Mouse (Mus musculus): Measurements from ENCODE around the gene Unc5c. TPM values are rescaled to one million over a fixed set of nuclear protein-coding genes. Genes with fewer than 3 reads are reported as not detected.

Gene Unc5c
- polyA plus RNA-seq, 1 experiment from 2014 or later: 7.5 TPM

GRCm38 (mm10) chr3:141475389-141475788, 10.4 kb downstream of the Unc5c start:
- DNase-seq (ENCODE audit: low spot score) (no peak), ATAC-seq (ENCODE audit: low read depth) (no peak)
- H3K9ac ChIP-seq (ENCODE audit: low read depth, low read length): no peak overlapping the region
- no peaks in the 10 kb centered on the region for H3K9me3 ChIP-seq (ENCODE audit: control insufficient read depth, low read length)
- WGBS: 80% methylated on average over 5 of the region's 5 CpGs
- no peak overlapping the region for H3K4me2 ChIP-seq (ENCODE audit: low read depth, low read length)
- H3K4me3 ChIP-seq (ENCODE audit: low read depth, low read length): no peak overlapping the region
- no peaks in the 10 kb centered on the region for H3K36me3 ChIP-seq (ENCODE audit: control insufficient read depth, insufficient read depth, low read length)
- no peaks in the 10 kb centered on the region for H3K27me3 ChIP-seq (replicated peaks; ENCODE audit: control insufficient read depth, insufficient read depth, low read length)
- peaks cover 12% of the 10 kb centered on the region for H3K4me1 ChIP-seq (ENCODE audit: control insufficient read depth, insufficient read depth, low read length)
- H3K27ac ChIP-seq (replicated peaks; ENCODE audit: low read depth, low read length): no peak overlapping the region

GRCm38 (mm10) chr3:141475919-141476318, 10.9 kb downstream of the Unc5c start:
- Histone ChIP-seq H3K9me3 (ENCODE audit: control insufficient read depth, low read length) (no peaks in the 10 kb centered on the region), H3K9ac (ENCODE audit: low read depth, low read length) (no peak overlapping the region), H3K4me1 (ENCODE audit: control insufficient read depth, insufficient read depth, low read length) (peaks cover 12% of the 10 kb centered on the region), H3K27me3 (replicated peaks; ENCODE audit: control insufficient read depth, insufficient read depth, low read length) (no peaks in the 10 kb centered on the region), H3K4me2 (ENCODE audit: low read depth, low read length) (no peak overlapping the region), H3K4me3 (ENCODE audit: low read depth, low read length) (no peak overlapping the region), H3K36me3 (ENCODE audit: control insufficient read depth, insufficient read depth, low read length) (no peaks in the 10 kb centered on the region), H3K27ac (replicated peaks; ENCODE audit: low read depth, low read length) (no peak overlapping the region)
- 26% methylated on average over 6 of the region's 6 CpGs for WGBS
- DNase-seq (ENCODE audit: low spot score) (peak; percentile 44), ATAC-seq (ENCODE audit: low read depth) (no peak)

- H3K9ac ChIP-seq (ENCODE audit: low read depth, low read length): no peak overlapping the region
- H3K27me3 ChIP-seq (replicated peaks; ENCODE audit: control insufficient read depth, insufficient read depth, low read length): no peaks in the 10 kb centered on the region
- peaks cover 12% of the 10 kb centered on the region for H3K4me1 ChIP-seq (ENCODE audit: control insufficient read depth, insufficient read depth, low read length)
- ATAC-seq (ENCODE audit: low read depth): peak; percentile 41; the same call in 1 of the 2 replicates
- WGBS: 31% methylated on average over 3 of the region's 3 CpGs
- no peaks in the 10 kb centered on the region for H3K36me3 ChIP-seq (ENCODE audit: control insufficient read depth, insufficient read depth, low read length)
- H3K4me2 ChIP-seq (ENCODE audit: low read depth, low read length): no peak overlapping the region
- peak; percentile 31 for DNase-seq (ENCODE audit: low spot score)
- no peak overlapping the region for H3K27ac ChIP-seq (replicated peaks; ENCODE audit: low read depth, low read length)
- H3K9me3 ChIP-seq (ENCODE audit: control insufficient read depth, low read length): no peaks in the 10 kb centered on the region
- no peak overlapping the region for H3K4me3 ChIP-seq (ENCODE audit: low read depth, low read length)
These were observed 11.7 kb downstream of the Unc5c start for GRCm38 (mm10) chr3:141476670-141477069.

GRCm38 (mm10) chr3:141482465-141482864, 17.4 kb downstream of the Unc5c start:
- WGBS: 45% methylated on average over 4 of the region's 4 CpGs
- H3K9ac ChIP-seq (ENCODE audit: low read depth, low read length): no peak overlapping the region
- DNase-seq (ENCODE audit: low spot score) (peak; percentile 36), ATAC-seq (ENCODE audit: low read depth) (no peak; the same call in 1 of the 2 replicates)
- H3K27ac ChIP-seq (replicated peaks; ENCODE audit: low read depth, low read length): no peak overlapping the region
- H3K4me3 ChIP-seq (ENCODE audit: low read depth, low read length): no peak overlapping the region
- no peak overlapping the region for H3K4me2 ChIP-seq (ENCODE audit: low read depth, low read length)
- H3K27me3 ChIP-seq (replicated peaks; ENCODE audit: control insufficient read depth, insufficient read depth, low read length): no peaks in the 10 kb centered on the region
- H3K9me3 ChIP-seq (ENCODE audit: control insufficient read depth, low read length): no peaks in the 10 kb centered on the region
- H3K36me3 ChIP-seq (ENCODE audit: control insufficient read depth, insufficient read depth, low read length): no peaks in the 10 kb centered on the region
- H3K4me1 ChIP-seq (ENCODE audit: control insufficient read depth, insufficient read depth, low read length): 0 out of 2 replicates have a peak, but pooled peaks cover 2% of the 10 kb centered on the region

GRCm38 (mm10) chr3:141483665-141484431, 18.8 kb downstream of the Unc5c start:
- Histone ChIP-seq H3K9me3 (ENCODE audit: control insufficient read depth, low read length) (no peaks in the 10 kb centered on the region), H3K4me2 (ENCODE audit: low read depth, low read length) (no peak overlapping the region), H3K9ac (ENCODE audit: low read depth, low read length) (no peak overlapping the region), H3K4me3 (ENCODE audit: low read depth, low read length) (no peak overlapping the region), H3K27me3 (replicated peaks; ENCODE audit: control insufficient read depth, insufficient read depth, low read length) (no peaks in the 10 kb centered on the region), H3K36me3 (ENCODE audit: control insufficient read depth, insufficient read depth, low read length) (no peaks in the 10 kb centered on the region), H3K4me1 (ENCODE audit: control insufficient read depth, insufficient read depth, low read length) (0 out of 2 replicates have a peak, but pooled peaks cover 2% of the 10 kb centered on the region), H3K27ac (replicated peaks; ENCODE audit: low read depth, low read length) (no peak overlapping the region)
- ATAC-seq (ENCODE audit: low read depth): no peak
- peak; percentile 40 for DNase-seq (ENCODE audit: low spot score)
- WGBS: 51% methylated on average over 2 of the region's 2 CpGs

GRCm38 (mm10) chr3:141485218-141485617, 20.2 kb downstream of the Unc5c start:
- ATAC-seq (ENCODE audit: low read depth) (no peak), DNase-seq (ENCODE audit: low spot score) (peak; percentile 54)
- 61% methylated on average over 4 of the region's 4 CpGs for WGBS
- 0 out of 2 replicates have a peak, but pooled peaks cover 2% of the 10 kb centered on the region for H3K4me1 ChIP-seq (ENCODE audit: control insufficient read depth, insufficient read depth, low read length)
- no peak overlapping the region for H3K27ac ChIP-seq (replicated peaks; ENCODE audit: low read depth, low read length)
- no peaks in the 10 kb centered on the region for H3K9me3 ChIP-seq (ENCODE audit: control insufficient read depth, low read length)
- H3K9ac ChIP-seq (ENCODE audit: low read depth, low read length): no peak overlapping the region
- no peak overlapping the region for H3K4me2 ChIP-seq (ENCODE audit: low read depth, low read length)
- no peak overlapping the region for H3K4me3 ChIP-seq (ENCODE audit: low read depth, low read length)
- H3K36me3 ChIP-seq (ENCODE audit: control insufficient read depth, insufficient read depth, low read length): no peaks in the 10 kb centered on the region
- no peaks in the 10 kb centered on the region for H3K27me3 ChIP-seq (replicated peaks; ENCODE audit: control insufficient read depth, insufficient read depth, low read length)

GRCm38 (mm10) chr3:141490647-141491046, 25.6 kb downstream of the Unc5c start:
- Histone ChIP-seq H3K27ac (replicated peaks; ENCODE audit: low read depth, low read length) (no peak overlapping the region; the same call in 1 of the 2 replicates), H3K27me3 (replicated peaks; ENCODE audit: control insufficient read depth, insufficient read depth, low read length) (no peaks in the 10 kb centered on the region), H3K36me3 (ENCODE audit: control insufficient read depth, insufficient read depth, low read length) (no peaks in the 10 kb centered on the region), H3K9ac (ENCODE audit: low read depth, low read length) (no peak overlapping the region), H3K4me2 (ENCODE audit: low read depth, low read length) (no peak overlapping the region), H3K9me3 (ENCODE audit: control insufficient read depth, low read length) (no peaks in the 10 kb centered on the region), H3K4me3 (ENCODE audit: low read depth, low read length) (no peak overlapping the region), H3K4me1 (ENCODE audit: control insufficient read depth, insufficient read depth, low read length) (peaks cover 17% of the 10 kb centered on the region; the same call in 1 of the 2 replicates)
- DNase-seq (ENCODE audit: low spot score): no peak
- no peak for ATAC-seq (ENCODE audit: low read depth)
- WGBS: 63% methylated on average over 1 of the region's 1 CpGs

GRCm38 (mm10) chr3:141491272-141491950, 26.4 kb downstream of the Unc5c start:
- no peaks in the 10 kb centered on the region for H3K9me3 ChIP-seq (ENCODE audit: control insufficient read depth, low read length)
- peaks cover 15% of the 10 kb centered on the region; the same call in 1 of the 2 replicates for H3K4me1 ChIP-seq (ENCODE audit: control insufficient read depth, insufficient read depth, low read length)
- H3K27me3 ChIP-seq (replicated peaks; ENCODE audit: control insufficient read depth, insufficient read depth, low read length): no peaks in the 10 kb centered on the region
- no peak overlapping the region for H3K4me3 ChIP-seq (ENCODE audit: low read depth, low read length)
- no peak overlapping the region for H3K9ac ChIP-seq (ENCODE audit: low read depth, low read length)
- H3K4me2 ChIP-seq (ENCODE audit: low read depth, low read length): peak overlapping the region; percentile 21
- WGBS: 11% methylated on average over 5 of the region's 5 CpGs
- ATAC-seq (ENCODE audit: low read depth) (peak; percentile 82; the same call in 1 of the 2 replicates), DNase-seq (ENCODE audit: low spot score) (peak; percentile 81)
- H3K36me3 ChIP-seq (ENCODE audit: control insufficient read depth, insufficient read depth, low read length): no peaks in the 10 kb centered on the region
- peak overlapping the region; percentile 71 for H3K27ac ChIP-seq (replicated peaks; ENCODE audit: low read depth, low read length)
